Mouse (Mus musculus): ENCODE measurements around the gene Slc10a1.

DNA sequence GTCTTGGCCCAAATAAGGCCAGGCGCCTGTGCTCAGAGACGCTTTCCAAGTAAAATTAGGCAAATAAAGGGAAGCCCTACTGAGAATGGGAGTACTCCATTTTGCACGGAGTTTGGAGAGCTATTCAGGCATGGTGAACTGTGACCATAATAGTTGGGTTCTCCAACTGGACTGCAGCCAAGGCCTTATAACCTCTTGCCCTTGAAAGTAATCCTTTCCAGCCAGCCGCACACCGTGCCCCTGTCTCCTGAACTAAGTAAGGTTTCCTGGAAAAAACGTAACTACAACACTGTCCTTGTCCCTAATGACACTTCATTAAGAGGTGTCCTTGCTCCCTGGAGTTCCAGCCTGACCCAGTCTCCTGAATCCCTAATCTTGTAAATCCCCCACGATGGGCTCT, 42.6 kb downstream of the Slc10a1 start:
- TF ChIP-seq CTCF (conservative IDR thresholded peaks at IDR 0.05; ENCODE audit: insufficient read depth, insufficient read length, low read depth, low read length) (no peak), POLR2A (IDR thresholded peaks at IDR 0.05; ENCODE audit: low read depth, low read length) (no peak)

Data from kidney, adult 2 months (tissue).